Mouse (Mus musculus): ENCODE measurements around the gene Gm27179.
"Not testable (repeated sequence)": the region's sequence is repeated elsewhere in the genome, so short reads cannot be mapped to it uniquely, and the experiment has no call there.

The Gm27179 gene

GRCm38 (mm10) chr14:69512449-69512848 is at the start of gene Gm27179:
Gene Gm27179, minus strand, starts transcription at chr14:69512549.
- DNase-seq = not testable (repeated sequence)

- not testable (repeated sequence) for DNase-seq
Measured at GRCm38 (mm10) chr14:69557550-69557949, 45.2 kb upstream of the Gm27179 start.

- DNase-seq = not testable (repeated sequence)
Measured at GRCm38 (mm10) chr14:69556820-69557219, 44.5 kb upstream of the Gm27179 start.

- not testable (repeated sequence) for DNase-seq
Measured at GRCm38 (mm10) chr14:69555110-69555831, 42.9 kb upstream of the Gm27179 start, which contains the start of gene Entpd4b. Gene Entpd4b, plus strand, starts transcription at chr14:69555424.

GRCm38 (mm10) chr14:69547310-69547709 is 35.0 kb upstream of the Gm27179 start:
- DNase-seq = not testable (repeated sequence)

GRCm38 (mm10) chr14:69545052-69545451 is 32.7 kb upstream of the Gm27179 start:
- not testable (repeated sequence) for DNase-seq

GRCm38 (mm10) chr14:69544033-69544432 is 31.7 kb upstream of the Gm27179 start:
- not testable (repeated sequence) for DNase-seq

- DNase-seq = not testable (repeated sequence)
Measured at GRCm38 (mm10) chr14:69542695-69543094, 30.3 kb upstream of the Gm27179 start.

- DNase-seq = not testable (repeated sequence)
Measured at GRCm38 (mm10) chr14:69540113-69540512, 27.8 kb upstream of the Gm27179 start.

GRCm38 (mm10) chr14:69536539-69536938 is 24.2 kb upstream of the Gm27179 start:
- DNase-seq = not testable (repeated sequence)

- not testable (repeated sequence) for DNase-seq
Measured at GRCm38 (mm10) chr14:69526202-69526601, 13.9 kb upstream of the Gm27179 start.

- not testable (repeated sequence) for DNase-seq
Measured at GRCm38 (mm10) chr14:69523001-69523400, 10.7 kb upstream of the Gm27179 start.

- DNase-seq = not testable (repeated sequence)
Measured at GRCm38 (mm10) chr14:69520810-69521209, 8.5 kb upstream of the Gm27179 start.

GRCm38 (mm10) chr14:69507000-69507399 is 5.3 kb downstream of the Gm27179 start:
- not testable (repeated sequence) for DNase-seq

- DNase-seq = not testable (repeated sequence)
Measured at GRCm38 (mm10) chr14:69503174-69503573, 9.2 kb downstream of the Gm27179 start, which contains the start of gene Gm16867. Gene Gm16867, minus strand, starts transcription at chr14:69503362.

GRCm38 (mm10) chr14:69502440-69503150 is 9.8 kb downstream of the Gm27179 start:
- not testable (repeated sequence) for DNase-seq

GRCm38 (mm10) chr14:69496259-69496658 is 16.1 kb downstream of the Gm27179 start:
- DNase-seq = not testable (repeated sequence)

- not testable (repeated sequence) for DNase-seq
Measured at GRCm38 (mm10) chr14:69494946-69495345, 17.4 kb downstream of the Gm27179 start.

GRCm38 (mm10) chr14:69494522-69494921 is 17.8 kb downstream of the Gm27179 start:
- DNase-seq = not testable (repeated sequence)

- DNase-seq = not testable (repeated sequence)
Measured at GRCm38 (mm10) chr14:69488001-69488400, 24.3 kb downstream of the Gm27179 start.

- DNase-seq = not testable (repeated sequence)
Measured at GRCm38 (mm10) chr14:69485466-69486135, 26.7 kb downstream of the Gm27179 start.

GRCm38 (mm10) chr14:69473941-69474646 is 38.3 kb downstream of the Gm27179 start:
- not testable (repeated sequence) for DNase-seq

Data from cerebellum, postnatal 25 days (tissue).